Mouse (Mus musculus) kidney, adult 2 months (tissue): ENCODE results near the gene Plxna2.

Experiments used
- CTCF ChIP-seq: fragments of 200-500 bp; conservative IDR thresholded peaks from 2 replicates; pipeline ENCODE4 v1.5.1; 2011; ENCODE audit warnings: low read depth, mild to moderate bottlenecking, control low read depth, low read length, moderate library complexity, mixed read lengths; ENCODE audit not compliant: insufficient read depth, insufficient read length
- POLR2A ChIP-seq: fragments of 200-500 bp; IDR thresholded peaks from one replicate; pipeline ENCODE4 v1.6.1; 2011; ENCODE audit warnings: low read depth, low read length, control low read depth

- TF ChIP-seq POLR2A (no peak), CTCF (no peak)
Measured at GRCm38 (mm10) chr1:194673229-194673628, 55.2 kb downstream of the Plxna2 start.
